24 mouse cellular contexts compared by ENCODE assay signal in the genomic region with DNA sequence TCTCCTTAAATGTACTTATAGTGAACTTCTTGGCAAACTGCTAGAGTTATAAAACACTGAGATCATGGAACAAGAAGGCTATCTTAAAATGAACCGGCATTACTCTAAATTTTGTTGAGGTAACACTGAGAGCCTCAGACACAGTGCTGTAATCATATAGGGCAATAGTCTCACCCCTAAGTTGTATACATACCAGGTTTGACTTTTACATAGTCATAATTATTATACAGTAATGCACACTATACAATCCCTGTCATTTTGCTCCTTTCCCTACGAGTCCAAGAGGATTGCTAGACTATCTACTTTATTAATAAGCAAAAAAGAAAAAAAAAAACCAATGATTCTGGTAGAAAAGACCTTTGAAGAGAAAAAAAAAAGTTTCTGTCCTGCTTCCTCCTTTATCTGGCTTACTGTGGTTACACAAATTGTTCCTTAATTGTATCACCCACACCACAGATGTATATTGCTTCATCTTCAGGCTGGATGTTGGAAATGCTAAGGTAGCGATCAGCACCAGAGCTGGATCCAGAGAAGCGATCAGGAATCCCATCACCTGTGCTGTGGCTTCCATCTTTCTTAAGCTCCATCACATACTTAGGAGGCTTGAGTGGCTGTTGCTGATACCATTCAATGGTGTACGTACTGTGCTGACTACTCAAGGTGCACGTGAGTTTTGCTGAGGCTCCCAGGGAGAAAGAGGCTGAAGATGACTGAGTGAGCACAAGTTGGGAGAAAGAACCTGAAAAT.
"Had no signal": no experiment of that assay in that cellular context is flagged by ENCODE, and none has a peak within 500 bp of the region (broad histone marks: within the 10 kb centered on the region; RNA-seq: fewer than 3 reads in every experiment).

No protein-coding gene starts in this region.

- H3K9ac ChIP-seq: heart, embryonic 13.5 days; heart, embryonic 15.5 days; hindbrain, embryonic 12.5 days; hindbrain, embryonic 15.5 days; kidney, embryonic 15.5 days; limb, embryonic 12.5 days; liver, embryonic 14.5 days had no signal

- H3K9me3 ChIP-seq: heart, embryonic 13.5 days; heart, embryonic 15.5 days; hindbrain, embryonic 15.5 days; kidney, embryonic 15.5 days; limb, embryonic 10.5 days had no signal

- H3K4me2 ChIP-seq: heart, embryonic 13.5 days; heart, embryonic 15.5 days; hindbrain, embryonic 12.5 days; hindbrain, embryonic 15.5 days; kidney, embryonic 15.5 days; limb, embryonic 12.5 days; liver, embryonic 11.5 days had no signal

- H3K4me3 ChIP-seq: heart, embryonic 10.5 days; heart, embryonic 13.5 days; heart, embryonic 15.5 days; hindbrain, embryonic 12.5 days; hindbrain, embryonic 15.5 days; kidney, embryonic 15.5 days; left cerebral cortex, adult 2 months; limb, embryonic 10.5 days; limb, embryonic 12.5 days had no signal

- H3K36me3 ChIP-seq: heart, embryonic 10.5 days; heart, embryonic 13.5 days; heart, embryonic 15.5 days; hindbrain, embryonic 12.5 days; hindbrain, embryonic 15.5 days; kidney, embryonic 15.5 days; limb, embryonic 10.5 days; limb, embryonic 12.5 days had no signal

- H3K27ac ChIP-seq: heart, embryonic 10.5 days; heart, embryonic 13.5 days; heart, embryonic 15.5 days; hindbrain, embryonic 12.5 days; hindbrain, embryonic 15.5 days; hindbrain, postnatal 0 days; kidney, embryonic 15.5 days; kidney, postnatal 0 days; left cerebral cortex, adult 2 months; limb, embryonic 10.5 days; limb, embryonic 12.5 days; liver, embryonic 14.5 days had no signal

- DNase-seq: gastrocnemius, postnatal 14 days; gastrocnemius, postnatal 36 days; heart, adult 18-20 months; heart, postnatal 14 days; heart, postnatal 36 days; kidney, adult 11 months; kidney, adult 2 months; kidney, adult 9 months; kidney, postnatal 14 days; liver had no signal

- ATAC-seq: hindbrain, postnatal 0 days; intestine, embryonic 16.5 days had no signal

- H3K4me1 ChIP-seq: heart, embryonic 10.5 days; heart, embryonic 13.5 days; heart, embryonic 15.5 days; hindbrain, embryonic 12.5 days; hindbrain, embryonic 15.5 days; kidney, embryonic 15.5 days; limb, embryonic 10.5 days; limb, embryonic 12.5 days had no signal

- H3K27me3 ChIP-seq: heart, embryonic 13.5 days; heart, embryonic 15.5 days; hindbrain, embryonic 12.5 days; hindbrain, embryonic 15.5 days; kidney, embryonic 15.5 days; limb, embryonic 12.5 days had no signal
